Mouse (Mus musculus) fat pad, adult 2 months (tissue): ENCODE results near the gene Havcr1.

ENCODE experiments used
- DNase-seq: peaks from one replicate; pipeline ENCODE4 v3.0.0-alpha.2; 2011; ENCODE audit warnings: low read depth, low spot score; ENCODE audit errors: extremely low read depth

The Havcr1 gene

DNA sequence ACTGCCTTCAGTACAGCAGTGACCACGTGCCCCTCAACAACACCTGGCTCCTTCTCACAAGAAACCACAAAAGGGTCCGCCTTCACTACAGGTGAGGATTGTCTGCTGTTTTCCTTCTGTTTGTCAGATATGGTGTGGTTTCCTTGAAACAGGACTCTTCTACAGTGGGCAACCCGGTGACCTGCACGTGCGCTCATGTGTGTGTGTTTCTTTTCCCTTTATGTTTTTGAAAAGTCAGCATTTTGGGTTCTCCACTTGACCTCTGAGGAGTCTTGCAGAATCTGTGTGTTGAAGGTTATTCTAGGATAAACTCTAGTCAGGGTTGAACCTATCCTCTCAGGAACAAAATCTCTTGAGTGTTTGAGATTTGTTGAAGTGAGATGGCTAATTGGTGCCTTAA, 82.8 kb downstream of the Havcr1 start:
- DNase-seq: no peak

GRCm38 (mm10) chr11:46819930-46820329, 85.0 kb downstream of the Havcr1 start:
- DNase-seq: no peak
